Mouse (Mus musculus) gastrocnemius, adult 2 months (tissue): ENCODE measurements around the gene Cmtm4. TPM values are rescaled to one million over a fixed set of nuclear protein-coding genes. Genes with fewer than 3 reads are reported as not detected.
A peak's percentile ranks its signal among the peaks of the same experiment; 100 is the strongest.

ENCODE experiments used
- DNase-seq: peaks from one replicate; pipeline ENCODE4 v3.0.0; 2022
- H3K27ac ChIP-seq: fragments of 200-600 bp; 2 replicates; pipeline ENCODE4 v1.8.1; 2022; ENCODE audit warnings: mild to moderate bottlenecking
- H3K4me3 ChIP-seq: fragments of 200-600 bp; 2 replicates; pipeline ENCODE4 v1.8.1; 2022; ENCODE audit warnings: mild to moderate bottlenecking, moderate library complexity
- CTCF ChIP-seq: fragments of 200-600 bp; IDR thresholded peaks from 2 replicates; pipeline ENCODE4 v1.8.1; 2022; ENCODE audit warnings: antibody characterized with exemption, mild to moderate bottlenecking, moderate library complexity
- intact Hi-C: fragments of 180-260 bp; cut with DNase I; formaldehyde crosslinking; loops from one replicate; pipeline ENCODE4 v1.15.1; 2025
- total RNA-seq, 2 experiments: library from RNA; stranded (reverse); gene quantifications; 2 replicates each; pipeline ENCODE4 v1.2.3; 2021

The Cmtm4 gene
- total RNA-seq, 2 experiments from 2014 or later = 3.9 to 5.7 TPM

DNA sequence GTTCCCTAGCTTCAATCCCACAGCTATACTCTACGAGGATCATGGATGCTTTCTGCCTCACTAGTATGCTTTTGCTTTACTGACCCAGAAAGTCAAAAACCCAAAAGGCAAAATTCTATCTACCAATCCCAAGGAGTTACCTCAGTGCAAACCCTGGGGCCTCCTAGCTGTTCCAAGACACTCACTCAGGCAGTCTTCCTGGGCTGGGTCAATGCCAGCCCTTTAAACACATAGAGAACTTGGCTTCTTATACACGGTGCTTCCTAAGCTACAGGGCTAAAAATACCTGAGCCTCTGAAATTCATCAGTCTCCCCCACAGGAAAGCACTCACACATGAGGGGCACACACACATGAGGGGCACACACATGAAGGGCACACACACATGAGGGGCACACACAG lies 12.3 kb downstream of the Cmtm4 start:
- peak; percentile 49 for DNase-seq
- TF ChIP-seq CTCF = no peak
- Histone ChIP-seq H3K27ac (peak overlapping the region; percentile 66), H3K4me3 (no peak overlapping the region)
- intact Hi-C loops = no loop called here

DNA sequence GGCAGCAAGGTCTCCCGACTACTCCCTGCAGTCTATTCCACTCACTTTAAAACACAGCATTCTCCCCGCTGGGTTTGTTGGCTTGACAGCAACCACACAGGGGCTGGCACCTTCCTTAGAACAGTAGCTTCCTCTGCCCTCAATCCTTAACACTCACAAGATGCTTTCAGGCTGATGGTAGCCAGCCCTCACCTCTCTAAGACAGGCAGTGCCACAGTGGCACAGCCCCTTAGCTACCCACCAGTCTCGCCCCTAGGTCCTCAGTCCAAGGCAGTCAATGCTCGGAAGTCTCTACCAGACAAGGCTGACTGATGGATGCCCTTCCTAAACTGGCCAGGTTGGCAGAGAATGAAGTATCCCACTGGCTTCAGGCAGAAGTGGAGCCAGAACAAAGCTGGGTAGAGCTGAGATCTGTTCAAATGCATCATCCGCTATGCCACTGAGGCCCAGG lies 14.6 kb downstream of the Cmtm4 start:
- no peak for DNase-seq
- intact Hi-C loops = no loop called here
- no peak for TF ChIP-seq CTCF

DNA sequence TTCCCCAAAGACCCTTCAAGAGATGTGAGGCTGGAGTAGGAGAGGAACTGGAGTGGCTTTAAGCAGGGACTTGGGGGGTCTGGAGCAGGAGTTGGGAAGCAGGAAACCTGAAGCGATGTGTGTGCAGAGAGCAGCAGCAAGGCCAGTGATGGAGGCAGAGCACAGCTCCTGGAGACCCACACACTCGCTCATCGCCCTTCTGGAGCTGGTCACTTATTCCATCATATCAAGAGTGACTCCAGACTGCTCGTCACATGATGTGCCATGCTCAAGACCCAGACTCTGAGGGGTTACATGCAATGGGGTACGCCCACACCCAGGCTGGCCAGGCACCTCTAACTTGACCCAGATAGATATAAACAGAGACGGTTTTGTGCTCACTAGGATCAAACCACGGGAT lies 15.3 kb downstream of the Cmtm4 start:
- no peak overlapping the region for H3K27ac ChIP-seq
- intact Hi-C loops = no loop called here
- H3K4me3 ChIP-seq = no peak overlapping the region
- DNase-seq = no peak
- TF ChIP-seq CTCF = no peak

More for the DNA sequence above, 14.6 kb downstream of the Cmtm4 start:
- H3K27ac ChIP-seq = no peak overlapping the region
- no peak overlapping the region for H3K4me3 ChIP-seq

DNA sequence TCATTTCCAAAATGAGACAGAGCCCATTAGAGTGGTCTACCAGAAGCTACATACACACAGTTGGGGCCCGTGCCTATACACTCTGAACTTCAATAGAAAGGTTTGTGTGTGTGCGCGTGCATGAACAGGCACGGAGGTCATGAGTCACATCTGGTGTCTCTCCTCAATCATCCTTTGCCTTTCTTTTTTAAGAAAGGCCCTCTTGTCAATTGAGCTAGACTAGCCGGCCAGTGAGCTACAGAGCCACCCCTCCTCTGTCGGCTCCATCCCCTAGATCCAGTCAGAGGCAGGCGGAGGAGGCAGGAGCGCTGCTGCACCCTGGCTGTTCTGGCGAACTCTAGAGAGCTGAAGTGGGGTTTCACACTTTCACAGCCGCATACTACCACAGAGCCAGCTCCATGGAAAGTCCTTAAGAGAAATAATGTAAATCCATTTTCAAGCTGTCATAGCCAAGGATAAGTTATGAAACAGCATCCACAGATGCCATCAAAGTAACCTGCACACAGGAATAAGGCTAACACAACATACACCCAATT lies 16.2 kb downstream of the Cmtm4 start:
- no peak for TF ChIP-seq CTCF
- no peak overlapping the region for H3K4me3 ChIP-seq
- no peak for DNase-seq
- intact Hi-C loops = no loop called here
- no peak overlapping the region for H3K27ac ChIP-seq

DNA sequence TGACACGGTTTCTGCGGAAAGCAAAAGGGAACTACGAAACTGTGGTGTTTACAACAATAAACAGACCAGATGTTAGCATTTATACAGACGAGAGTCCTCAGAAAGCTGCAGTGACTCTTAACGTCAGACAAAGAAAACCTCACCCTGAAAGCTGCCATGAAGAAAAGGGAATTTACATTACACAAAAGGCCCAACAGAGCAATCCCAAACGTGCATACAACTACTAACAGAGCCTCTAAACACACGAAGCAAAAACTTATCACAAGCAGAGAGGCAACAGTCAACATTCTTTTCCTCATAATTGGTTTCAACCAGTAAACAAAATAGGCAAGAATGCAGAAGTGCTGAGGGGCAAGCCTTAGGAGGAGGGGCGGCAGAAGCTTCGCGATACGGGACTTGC lies 18.9 kb downstream of the Cmtm4 start:
- intact Hi-C loops = no loop called here
- no peak for TF ChIP-seq CTCF
- H3K27ac ChIP-seq = no peak overlapping the region

DNA sequence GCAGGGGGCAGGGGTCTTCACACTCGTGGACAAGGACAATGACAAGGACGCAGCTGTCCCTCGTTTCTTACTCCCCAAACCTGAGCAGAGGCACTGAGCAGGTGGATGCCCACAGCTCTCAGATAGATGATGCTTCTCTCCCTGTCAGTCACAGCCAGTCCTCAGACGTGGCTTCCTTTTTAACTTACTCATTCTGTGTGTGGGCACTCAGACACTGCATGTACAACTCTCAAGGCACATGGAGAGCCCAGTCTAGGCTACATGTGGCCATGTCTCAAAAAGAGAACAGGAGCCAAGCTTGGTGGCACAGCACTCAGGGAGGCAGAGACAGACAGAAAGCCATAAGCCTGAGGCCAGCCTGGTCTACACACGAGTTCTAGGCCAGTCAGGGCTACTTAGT lies 19.6 kb downstream of the Cmtm4 start:
- H3K4me3 ChIP-seq = no peak overlapping the region
- intact Hi-C loops = no loop called here
- H3K27ac ChIP-seq = peak overlapping the region; percentile 70
- no peak for TF ChIP-seq CTCF
- no peak for DNase-seq

More for the DNA sequence above, 18.9 kb downstream of the Cmtm4 start:
- H3K4me3 ChIP-seq = no peak overlapping the region
- DNase-seq = no peak

DNA sequence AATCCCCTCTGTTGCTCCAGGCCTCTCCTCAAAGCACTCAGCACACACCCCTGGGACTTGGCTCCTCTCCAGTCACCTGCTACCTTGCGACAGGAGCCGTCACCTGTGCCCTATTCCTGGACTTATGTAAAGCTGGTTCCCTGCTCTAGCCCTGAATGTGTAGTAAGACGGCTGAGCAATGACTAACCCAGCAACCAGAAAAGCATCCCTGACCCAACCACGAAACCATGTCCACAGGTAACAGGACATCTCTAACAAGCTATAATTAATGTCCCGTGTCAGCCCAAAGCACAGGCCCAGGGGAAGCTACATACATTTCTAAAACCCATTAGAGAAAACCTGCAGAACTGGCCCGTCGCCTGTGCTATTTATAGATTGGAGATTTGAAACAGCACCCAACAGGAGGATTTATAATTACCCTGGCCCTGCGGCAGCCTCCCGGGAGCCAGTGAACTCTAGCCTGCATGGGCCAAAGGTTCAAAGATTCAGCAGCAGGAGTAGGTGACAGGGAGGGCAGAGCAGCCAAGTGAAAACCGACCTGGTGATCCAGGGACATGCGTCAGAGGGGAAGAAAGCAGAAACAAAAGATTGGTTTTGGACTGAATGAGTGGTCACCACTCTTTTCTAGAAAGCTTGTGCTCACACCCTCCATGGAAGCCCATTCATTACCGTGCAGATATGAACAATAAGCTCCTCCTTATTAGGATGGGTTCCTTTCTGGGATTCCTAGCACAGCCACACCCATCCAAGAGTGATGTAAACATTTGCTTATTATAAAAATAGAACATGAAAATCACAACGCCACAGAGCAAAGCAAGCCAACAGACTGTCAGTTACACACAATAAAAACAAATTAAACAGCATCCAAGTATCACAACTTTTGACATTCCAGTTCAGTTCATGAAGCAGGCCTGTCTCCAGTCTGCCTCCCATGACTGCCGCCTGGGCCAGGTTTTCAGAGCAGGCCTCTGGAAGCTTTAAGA lies 20.5 kb downstream of the Cmtm4 start:
- TF ChIP-seq CTCF = no peak
- DNase-seq = peak; percentile 70
- Histone ChIP-seq H3K4me3 (no peak overlapping the region; the same call in 1 of the 2 replicates), H3K27ac (peak overlapping the region; percentile 70)
- intact Hi-C loops = no loop called here

DNA sequence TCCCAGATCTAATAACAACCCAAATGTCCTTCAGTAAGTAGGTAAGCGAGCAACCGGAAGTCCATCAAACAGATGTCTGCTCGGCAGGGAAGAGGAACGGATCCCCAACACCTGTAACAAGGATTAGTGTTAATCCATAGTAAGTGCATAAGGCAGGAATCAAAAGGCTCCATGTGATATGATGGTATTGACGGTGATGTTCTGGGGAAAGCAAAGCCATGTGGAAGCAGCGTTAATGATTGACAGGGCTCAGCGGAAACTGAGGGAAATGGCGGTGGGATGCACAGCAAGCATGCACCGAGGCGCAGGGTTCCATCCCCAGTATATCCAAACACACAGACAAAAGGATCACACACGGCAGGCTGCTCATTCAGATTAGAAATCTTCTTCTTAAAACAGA lies 21.3 kb downstream of the Cmtm4 start:
- TF ChIP-seq CTCF = no peak
- no peak for DNase-seq
- intact Hi-C loops = no loop called here
- Histone ChIP-seq H3K4me3 (peak overlapping the region; percentile 21; the same call in 1 of the 2 replicates), H3K27ac (peak overlapping the region; percentile 41; the same call in 1 of the 2 replicates)

DNA sequence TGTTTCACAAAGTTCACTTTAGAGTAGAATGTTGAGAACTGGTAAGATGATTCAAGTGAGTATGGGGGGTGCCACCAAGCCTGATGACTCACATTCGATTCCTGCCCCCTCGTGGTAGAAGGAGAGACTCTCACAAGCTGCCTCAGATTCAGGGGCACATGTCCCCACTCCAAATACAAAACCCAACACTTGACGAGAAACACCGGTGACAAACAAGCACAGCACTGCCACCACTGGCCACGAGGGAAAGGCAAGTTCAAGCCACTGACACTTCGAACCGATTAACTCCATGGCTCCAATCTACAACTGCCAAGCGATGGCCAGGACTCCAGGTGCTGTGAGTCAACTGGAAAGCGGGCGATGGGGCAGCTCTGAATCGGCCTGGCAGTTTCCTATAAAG lies 21.8 kb downstream of the Cmtm4 start:
- peak overlapping the region; percentile 41; the same call in 1 of the 2 replicates for H3K27ac ChIP-seq
- TF ChIP-seq CTCF = peak; percentile 30; the same call in 1 of the 2 replicates
- DNase-seq = no peak

DNA sequence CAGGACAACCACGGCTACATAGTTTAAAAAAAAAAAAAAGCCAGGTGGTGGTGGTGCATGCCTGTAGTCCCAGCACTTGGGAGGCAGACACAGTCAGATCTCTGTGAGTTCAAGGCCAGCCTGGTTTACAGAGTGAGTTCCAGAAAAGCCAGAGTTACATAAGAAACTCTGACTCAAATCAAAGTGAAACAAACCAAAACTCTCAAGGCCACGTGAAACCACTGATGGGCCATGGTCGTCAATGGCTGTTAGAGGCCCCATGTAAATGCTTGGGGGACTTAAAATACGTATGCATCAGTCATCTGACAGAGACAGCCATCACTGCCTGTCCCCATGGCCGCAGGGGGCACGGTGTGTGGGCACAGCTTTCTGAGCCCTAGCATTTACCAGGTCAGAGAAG lies 24.5 kb downstream of the Cmtm4 start:
- no peak for DNase-seq
- no peak for TF ChIP-seq CTCF
- intact Hi-C loops = no loop called here
- no peak overlapping the region for H3K4me3 ChIP-seq
- H3K27ac ChIP-seq = no peak overlapping the region

More for the DNA sequence above, 21.8 kb downstream of the Cmtm4 start:
- peak overlapping the region; percentile 21; the same call in 1 of the 2 replicates for H3K4me3 ChIP-seq
- intact Hi-C loops = no loop called here

DNA sequence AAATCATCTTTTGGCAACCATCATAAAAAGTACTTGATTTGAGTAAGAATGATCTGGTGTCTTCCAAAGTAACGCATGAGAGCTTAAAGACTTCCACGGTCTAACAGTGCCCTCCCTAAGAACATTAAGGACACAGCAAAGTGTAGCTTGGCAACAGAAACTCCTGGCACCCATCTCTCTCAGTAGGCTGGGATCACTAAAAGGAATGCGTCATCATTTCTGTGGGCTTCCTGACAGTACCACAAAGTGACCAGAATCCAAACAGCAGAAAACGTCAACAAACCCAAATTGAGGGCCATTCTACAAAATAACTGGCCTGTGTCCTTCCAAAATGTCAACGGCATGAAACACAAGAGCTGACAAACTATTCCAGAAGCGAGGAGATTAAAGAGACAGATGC lies 25.5 kb downstream of the Cmtm4 start:
- no peak for TF ChIP-seq CTCF
- intact Hi-C loops = no loop called here
- peak overlapping the region; percentile 40 for H3K4me3 ChIP-seq
- peak overlapping the region; percentile 55; the same call in 1 of the 2 replicates for H3K27ac ChIP-seq
- DNase-seq = peak; percentile 53

DNA sequence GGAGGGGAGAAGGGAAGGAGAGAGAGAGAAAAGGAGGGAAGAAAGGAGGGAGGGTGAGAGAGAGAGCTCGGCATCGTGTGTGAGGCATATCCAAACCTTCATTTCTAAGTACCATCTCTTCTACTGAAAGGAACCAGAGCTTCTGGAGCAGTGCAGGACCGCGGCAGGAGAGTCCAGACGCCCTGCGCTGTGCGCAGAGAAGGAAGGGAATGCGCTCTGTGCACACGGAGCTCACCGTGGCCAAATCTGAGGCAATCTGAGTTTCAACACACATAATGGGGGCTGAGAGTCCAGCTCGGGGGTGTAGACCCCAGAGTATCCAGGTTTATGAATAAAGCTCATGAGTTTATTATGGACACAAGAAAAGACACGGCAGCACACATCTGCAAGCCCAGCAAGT lies 26.0 kb downstream of the Cmtm4 start:
- Histone ChIP-seq H3K27ac (peak overlapping the region; percentile 55; the same call in 1 of the 2 replicates), H3K4me3 (peak overlapping the region; percentile 40)
- TF ChIP-seq CTCF = no peak
- intact Hi-C loops = no loop called here
- no peak for DNase-seq

DNA sequence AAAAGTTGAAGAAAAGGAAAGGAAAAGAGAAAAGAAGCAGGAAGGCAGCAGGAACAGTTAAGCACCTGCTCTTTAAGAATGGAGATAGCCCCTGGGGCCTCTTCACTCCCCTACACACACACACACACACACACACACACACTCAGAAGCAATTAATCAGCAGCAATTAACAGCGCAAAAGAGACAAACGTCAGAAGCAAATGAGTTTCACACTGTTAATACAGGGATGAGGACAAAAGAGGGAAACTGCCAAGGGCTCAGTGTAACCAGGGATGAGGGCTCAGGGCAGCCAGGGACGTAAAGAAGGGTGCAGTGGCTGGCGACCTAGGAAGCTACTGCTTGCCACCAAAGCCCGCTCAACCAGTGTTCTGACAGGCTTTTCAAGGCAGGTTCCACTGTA lies 28.2 kb downstream of the Cmtm4 start:
- intact Hi-C loops = no loop called here
- Histone ChIP-seq H3K27ac (no peak overlapping the region), H3K4me3 (no peak overlapping the region)
- DNase-seq = no peak
- TF ChIP-seq CTCF = no peak
